Mouse (Mus musculus) heart, adult 2 months (tissue): ENCODE data around the gene Tubb2b. TPM values are rescaled to one million over a fixed set of nuclear protein-coding genes. Genes with fewer than 3 reads are reported as not detected.

Source experiments
- DNase-seq, 2 experiments: peaks; one replicate each; pipeline ENCODE4 v3.0.0; 2021
- H3K27ac ChIP-seq: fragments of 200-600 bp; 2 replicates; pipeline ENCODE4 v1.8.1; 2022
- H3K27me3 ChIP-seq: fragments of 200-500 bp; 2 replicates; pipeline ENCODE4 v1.6.1; 2012; ENCODE audit warnings: mild to moderate bottlenecking, low read length, inconsistent platforms, mixed read lengths; ENCODE audit not compliant: control insufficient read depth, insufficient read depth
- H3K36me3 ChIP-seq: fragments of 200-500 bp; 2 replicates; pipeline ENCODE4 v1.6.1; 2012; ENCODE audit warnings: low read length, inconsistent platforms; ENCODE audit not compliant: control insufficient read depth, insufficient read depth
- H3K4me1 ChIP-seq: fragments of 200-500 bp; 2 replicates; pipeline ENCODE4 v1.6.1; 2011; ENCODE audit warnings: low read length; ENCODE audit not compliant: control insufficient read depth, insufficient read depth
- H3K4me3 ChIP-seq: fragments of 200-600 bp; 2 replicates; pipeline ENCODE4 v1.8.1; 2022
- H3K79me2 ChIP-seq: fragments of 200-500 bp; replicated peaks from 2 replicates; pipeline ENCODE4 v1.6.1; 2012; ENCODE audit warnings: mild to moderate bottlenecking, inconsistent platforms, low read length, moderate library complexity, mixed read lengths; ENCODE audit not compliant: control insufficient read depth, insufficient read depth
- H3K9ac ChIP-seq: fragments of 200-500 bp; 2 replicates; pipeline ENCODE4 v1.6.1; 2012; ENCODE audit warnings: low read depth, mild to moderate bottlenecking, control low read depth, inconsistent platforms, low read length, mixed read lengths
- CTCF ChIP-seq: fragments of 200-600 bp; IDR thresholded peaks from 2 replicates; pipeline ENCODE4 v1.8.1; 2022; ENCODE audit warnings: antibody characterized with exemption, mild to moderate bottlenecking, moderate library complexity
- EP300 ChIP-seq: fragments of 200-500 bp; IDR thresholded peaks from 2 replicates; pipeline ENCODE4 v1.6.1; 2011; ENCODE audit warnings: low read depth, low read length, control low read depth; ENCODE audit not compliant: insufficient read depth
- POLR2A ChIP-seq: fragments of 200-500 bp; IDR thresholded peaks from 2 replicates; pipeline ENCODE4 v1.6.1; 2011; ENCODE audit warnings: mild to moderate bottlenecking, low read depth, low read length, control low read depth; ENCODE audit not compliant: insufficient read depth
- WGBS: fragments of 180-500 bp; shearing (Covaris S2); methylation state at CpG from one replicate; pipeline ENCODE4 v1.1.7; 2018; 5-methylcytosine and 5-hydroxymethylcytosine counted together
- intact Hi-C: fragments of 180-260 bp; cut with DNase I; formaldehyde crosslinking; loops from one replicate; pipeline ENCODE4 v1.15.1; 2025
- long read RNA-seq: library from polyadenylated mRNA; stranded (forward); transcript quantifications from one replicate; pipeline ENCODE4 v2.0.0, GENCODE M21; 2021
- polyA plus RNA-seq: library from polyadenylated mRNA; depleted of rRNA; stranded (reverse); fragments of >200 nt; gene quantifications from 2 replicates; pipeline ENCODE4 v1.2.3, GENCODE M21; 2012; rRNA removed
- total RNA-seq, 2 experiments: library from RNA; stranded (reverse); gene quantifications; 2 replicates each; pipeline ENCODE4 v1.2.3; 2021

Gene Tubb2b
- total RNA-seq (1 to 10 TPM; 2.6 to 5.3 TPM), polyA plus RNA-seq (6.2 and 7.8 TPM in 2 replicates)
- long read RNA-seq, partial matches to known transcripts: 0 of 1 reads
- long read RNA-seq, other reads (novel, unspliced or antisense): 1 of 1 reads

- DNase-seq: peak; percentile 63 to 64
- Histone ChIP-seq H3K79me2 (no peaks in the 10 kb centered on the region), H3K27me3 (no peaks in the 10 kb centered on the region), H3K9ac (peak within 1 kb of the TSS; percentile 7), H3K4me3 (peak within 1 kb of the TSS; percentile 41), H3K4me1 (peaks cover 3% of the 10 kb centered on the region; the same call in 1 of the 2 replicates), H3K36me3 (no peaks in the 10 kb centered on the region), H3K27ac (peak within 1 kb of the TSS; percentile 12; the same call in 1 of the 2 replicates)
- no peak for TF ChIP-seq EP300
- TF ChIP-seq POLR2A: 0 out of 2 replicates have a peak, but pooled peaks have one; percentile 22
- intact Hi-C loops: loop anchor here (2.0 kb wide), 1 partner anchor 51 kb away; the partner anchor contains the start of gene Tubb2a
- 1% methylated on average over 26 of the region's 26 CpGs for WGBS
These were observed at the start of gene Tubb2b for GRCm38 (mm10) chr13:34130226-34130731. Gene Tubb2b, minus strand, starts transcription at chr13:34130466.

- no peaks in the 10 kb centered on the region for H3K79me2 ChIP-seq
- H3K27ac ChIP-seq: no peak overlapping the region
- no peaks in the 10 kb centered on the region for H3K27me3 ChIP-seq
- H3K9ac ChIP-seq: no peak overlapping the region
- intact Hi-C loops: no loop called here
- H3K4me3 ChIP-seq: no peak overlapping the region
- no peaks in the 10 kb centered on the region for H3K36me3 ChIP-seq
- DNase-seq: no peak
- TF ChIP-seq POLR2A: no peak
- TF ChIP-seq CTCF: no peak
- no peak for TF ChIP-seq EP300
- H3K4me1 ChIP-seq: no peaks in the 10 kb centered on the region
- 88% methylated on average over 6 of the region's 6 CpGs for WGBS
These were observed 43.8 kb upstream of the Tubb2b start for GRCm38 (mm10) chr13:34174025-34174424.

DNA sequence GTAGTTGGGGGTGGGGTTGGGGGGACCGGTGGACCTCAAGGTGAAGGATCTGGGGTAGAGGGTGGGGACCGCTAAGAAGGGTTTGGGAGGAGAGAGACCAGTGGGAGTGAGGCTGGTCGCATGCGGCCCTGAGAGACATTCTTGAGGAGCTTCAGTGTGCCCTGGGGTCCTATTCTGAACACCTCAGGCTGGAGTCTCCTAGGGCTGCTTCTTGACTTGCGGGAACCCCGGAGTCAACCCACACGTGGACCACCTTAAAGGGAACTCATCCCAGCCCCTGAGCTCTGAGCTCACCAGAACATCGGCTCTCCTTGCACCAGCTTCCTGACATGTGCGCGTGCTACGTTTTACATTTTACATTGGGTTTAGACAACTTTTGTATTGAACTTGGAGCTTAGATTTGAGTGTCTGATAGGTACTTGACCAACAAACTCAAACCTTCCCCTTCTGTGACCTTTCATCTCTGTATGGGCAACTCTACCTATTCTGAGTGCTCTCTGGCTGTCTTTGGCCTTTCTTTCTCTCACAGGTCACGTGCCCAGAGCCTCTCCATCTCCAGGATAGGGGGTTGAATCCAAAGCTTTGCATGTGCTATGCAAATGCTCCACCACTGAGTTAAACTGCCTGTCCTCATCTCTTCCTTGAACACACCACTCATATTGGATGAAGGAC is 33.2 kb upstream of the Tubb2b start:
- peak overlapping the region; percentile 94 for H3K4me3 ChIP-seq
- H3K79me2 ChIP-seq: no peaks in the 10 kb centered on the region
- H3K27ac ChIP-seq: peak overlapping the region; percentile 97
- H3K36me3 ChIP-seq: no peaks in the 10 kb centered on the region
- H3K27me3 ChIP-seq: no peaks in the 10 kb centered on the region
- WGBS: 31% methylated on average over 12 of the region's 12 CpGs
- intact Hi-C loops: no loop called here
- H3K4me1 ChIP-seq: peaks cover 1% of the 10 kb centered on the region; the same call in 1 of the 2 replicates
- TF ChIP-seq POLR2A: no peak
- TF ChIP-seq EP300: no peak
- no peak for TF ChIP-seq CTCF
- peak overlapping the region; percentile 26 for H3K9ac ChIP-seq
- DNase-seq: no peak

GRCm38 (mm10) chr13:34162491-34163303 is 32.4 kb upstream of the Tubb2b start, which contains the start of gene Psmg4:
Gene Psmg4, plus strand, starts transcription at chr13:34162964.
- Histone ChIP-seq H3K36me3 (no peaks in the 10 kb centered on the region), H3K9ac (peak within 1 kb of the TSS; percentile 81), H3K4me3 (peak within 1 kb of the TSS; percentile 94), H3K27me3 (no peaks in the 10 kb centered on the region), H3K4me1 (peaks cover 1% of the 10 kb centered on the region; the same call in 1 of the 2 replicates), H3K27ac (peak within 1 kb of the TSS; percentile 97), H3K79me2 (no peaks in the 10 kb centered on the region)
- peak; percentile 94 to 96 for DNase-seq
- TF ChIP-seq POLR2A (peak; percentile 79), EP300 (no peak; the same call in 1 of the 2 replicates)
- WGBS: 3% methylated on average over 44 of the region's 44 CpGs
- intact Hi-C loops: no loop called here

DNA sequence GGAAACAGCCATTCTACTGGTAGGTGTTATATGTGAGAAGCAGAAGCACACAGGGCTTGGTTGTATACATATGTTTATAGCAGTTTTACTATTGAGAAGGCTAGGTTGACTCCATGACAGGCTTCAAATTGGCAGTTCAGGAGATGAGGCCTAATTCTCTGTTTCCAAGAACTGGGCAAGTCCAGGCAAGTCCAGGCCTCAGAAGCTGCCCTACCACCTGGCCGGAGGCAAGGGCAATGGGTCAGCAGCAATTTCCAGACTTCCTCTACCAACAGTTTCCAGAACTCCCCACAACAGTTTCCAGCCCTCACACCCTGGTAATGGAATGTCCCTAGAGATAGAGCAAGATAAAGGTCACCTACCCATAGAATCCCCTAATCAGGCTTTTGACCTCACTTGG is 29.7 kb upstream of the Tubb2b start:
- no peak overlapping the region for H3K27ac ChIP-seq
- no peak for DNase-seq
- no peak overlapping the region for H3K9ac ChIP-seq
- intact Hi-C loops: loop anchor here (5.0 kb wide), 1 partner anchor 198 kb away; the partner anchor contains the start of gene Nqo2
- H3K36me3 ChIP-seq: no peaks in the 10 kb centered on the region
- H3K4me1 ChIP-seq: peaks cover 1% of the 10 kb centered on the region; the same call in 1 of the 2 replicates
- TF ChIP-seq EP300 (no peak), POLR2A (no peak), CTCF (no peak)
- 76% methylated on average over 1 of the region's 1 CpGs for WGBS
- no peak overlapping the region for H3K4me3 ChIP-seq
- no peaks in the 10 kb centered on the region for H3K27me3 ChIP-seq
- no peaks in the 10 kb centered on the region for H3K79me2 ChIP-seq
